13 mouse cellular contexts compared by ENCODE assay signal in genomic region chr16:34959261-34959660, GRCm38 (mm10).
DNase-seq lines count a peak whose midpoint lies in the region; ATAC-seq and TF ChIP-seq lines count a peak whose summit lies in the region.
"Had no signal": no experiment of that assay in that cellular context is flagged by ENCODE, and none has a peak within 500 bp of the region (broad histone marks: within the 10 kb centered on the region; RNA-seq: fewer than 3 reads in every experiment).

No protein-coding gene starts in this region.

- H3K4me2 ChIP-seq in heart, embryonic 12.5 days = no peak overlapping the region
- H3K4me2 ChIP-seq in limb, embryonic 13.5 days (replicated peaks) = no peak overlapping the region
- H3K4me2 ChIP-seq: forebrain, embryonic 15.5 days had no signal

- intact Hi-C loops in heart, postnatal 36 days (cut with DNase I) = loop anchor here (2.0 kb wide), 1 partner anchor 38 kb away; no protein-coding TSS in a partner anchor
- intact Hi-C loops in left cerebral cortex, adult 2 months (cut with DNase I) = no loop called here

- WGBS in heart, embryonic 12.5 days = 54% methylated on average over 5 of the region's 5 CpGs
- 80% methylated on average over 5 of the region's 5 CpGs for WGBS in limb, embryonic 13.5 days
- 95% methylated on average over 5 of the region's 5 CpGs for WGBS in cerebellum, adult 2 months

- peak overlapping the region; percentile 99 for H3K27ac ChIP-seq in heart, embryonic 12.5 days (ENCODE audit: poor library complexity, severe bottlenecking)
- peak overlapping the region; percentile 9; the same call in 1 of the 2 replicates for H3K27ac ChIP-seq in testis, adult 2 months (ENCODE audit: control insufficient read depth, insufficient read depth, low read depth, low read length)
- peak overlapping the region; percentile 45; the same call in 1 of the 2 replicates for H3K27ac ChIP-seq in limb, embryonic 13.5 days
- H3K27ac ChIP-seq in cerebellum, adult 2 months (ENCODE audit: insufficient read depth, low read length) = no peak overlapping the region
- no peak overlapping the region for H3K27ac ChIP-seq in left cerebral cortex, adult 2 months
- H3K27ac ChIP-seq: forebrain, embryonic 15.5 days had no signal

- peaks cover 6% of the 10 kb centered on the region; the same call in 1 of the 2 replicates for H3K9me3 ChIP-seq in heart, embryonic 12.5 days (replicated peaks)
- peaks cover 6% of the 10 kb centered on the region; the same call in 1 of the 2 replicates for H3K9me3 ChIP-seq in limb, embryonic 13.5 days
- H3K9me3 ChIP-seq: forebrain, embryonic 15.5 days had no signal

- no peak for TF ChIP-seq CTCF in testis, adult 2 months (IDR thresholded peaks at IDR 0.05; ENCODE audit: control insufficient read depth, insufficient read depth, insufficient replicate concordance, low read depth, low read length)
- no peak for TF ChIP-seq CTCF in cerebellum, adult 2 months (IDR thresholded peaks at IDR 0.05; ENCODE audit: borderline replicate concordance, insufficient read depth, low read depth, low read length)
- no peak for TF ChIP-seq CTCF in left cerebral cortex, adult 2 months (IDR thresholded peaks at IDR 0.05)

- no peak for ATAC-seq in heart, embryonic 12.5 days (ENCODE audit: insufficient number of reproducible peaks, low FRiP score)
- no peak for ATAC-seq in limb, embryonic 13.5 days (ENCODE audit: low FRiP score, low read depth)
- ATAC-seq: inflammation-experienced regulatory T-cells, adult 6 months had no signal

- H3K9ac ChIP-seq in heart, embryonic 12.5 days = no peak overlapping the region
- H3K9ac ChIP-seq in limb, embryonic 13.5 days = no peak overlapping the region
- H3K9ac ChIP-seq: forebrain, embryonic 15.5 days had no signal

- peaks cover 55% of the 10 kb centered on the region for H3K4me1 ChIP-seq in heart, embryonic 12.5 days (replicated peaks)
- H3K4me1 ChIP-seq in testis, adult 2 months (ENCODE audit: control insufficient read depth, insufficient read depth, low read length) = no peaks in the 10 kb centered on the region; the same call in 1 of the 2 replicates
- peaks cover 66% of the 10 kb centered on the region for H3K4me1 ChIP-seq in limb, embryonic 13.5 days
- no peaks in the 10 kb centered on the region for H3K4me1 ChIP-seq in cerebellum, adult 2 months (ENCODE audit: control insufficient read depth, insufficient read depth, low read length)

- 0 out of 2 replicates have a peak, but pooled peaks cover 5% of the 10 kb centered on the region for H3K27me3 ChIP-seq in heart, embryonic 12.5 days (replicated peaks)
- H3K27me3 ChIP-seq in testis, adult 2 months (ENCODE audit: control insufficient read depth, insufficient read depth, low read length) = no peaks in the 10 kb centered on the region
- H3K27me3 ChIP-seq in limb, embryonic 13.5 days = peaks cover 3% of the 10 kb centered on the region; the same call in 1 of the 2 replicates
- H3K27me3 ChIP-seq in cerebellum, adult 2 months (ENCODE audit: control insufficient read depth, insufficient read depth, low read length) = no peaks in the 10 kb centered on the region
- H3K27me3 ChIP-seq: forebrain, embryonic 15.5 days; Patski had no signal

- H3K36me3 ChIP-seq in heart, embryonic 12.5 days = peaks cover 6% of the 10 kb centered on the region
- no peaks in the 10 kb centered on the region for H3K36me3 ChIP-seq in testis, adult 2 months (ENCODE audit: control insufficient read depth, insufficient read depth, low read length)
- H3K36me3 ChIP-seq in limb, embryonic 13.5 days = peaks cover 7% of the 10 kb centered on the region; the same call in 1 of the 2 replicates
- H3K36me3 ChIP-seq: forebrain, embryonic 15.5 days had no signal

- no peak for DNase-seq in heart, postnatal 36 days
- DNase-seq in testis, postnatal 14 days (ENCODE audit: low spot score) = no peak
- DNase-seq in cerebellum, adult 2 months = no peak
- DNase-seq in left cerebral cortex, adult 2 months (ENCODE audit: extremely low spot score in 1 of 2, low spot score in 2 of 2) = no peak
- no peak for DNase-seq in adrenal gland, adult 8-10 months
- DNase-seq: cerebellum, adult 11 months; thymus, adult 2 months had no signal

- H3K4me3 ChIP-seq in heart, embryonic 12.5 days = no peak overlapping the region
- no peak overlapping the region for H3K4me3 ChIP-seq in testis, adult 2 months (ENCODE audit: control insufficient read depth, low read depth, low read length)
- no peak overlapping the region for H3K4me3 ChIP-seq in limb, embryonic 13.5 days
- H3K4me3 ChIP-seq in cerebellum, adult 2 months (replicated peaks; ENCODE audit: insufficient read depth, low read depth, low read length) = no peak overlapping the region
- no peak overlapping the region for H3K4me3 ChIP-seq in left cerebral cortex, adult 2 months
- H3K4me3 ChIP-seq: forebrain, embryonic 15.5 days had no signal

- no peak for TF ChIP-seq POLR2A in testis, adult 2 months (IDR thresholded peaks at IDR 0.05; ENCODE audit: control insufficient read depth, low read depth, low read length)
- TF ChIP-seq POLR2A in cerebellum, adult 2 months (IDR thresholded peaks at IDR 0.05; ENCODE audit: borderline replicate concordance, insufficient read depth, low read length) = no peak

Comparison
In these comparisons a context has a peak if more than half of its experiments do, and no peak if none do; other contexts are left out.
1. H3K27ac ChIP-seq: peak in heart, embryonic 12.5 days (single experiment), testis, adult 2 months (single experiment) and limb, embryonic 13.5 days (single experiment); none in cerebellum, adult 2 months (single experiment) and left cerebral cortex, adult 2 months (single experiment).